Mouse (Mus musculus) erythroid progenitor cell, adult 5-6 weeks (primary cell): ENCODE measurements around the gene Notch4. TPM values are rescaled to one million over a fixed set of nuclear protein-coding genes. Genes with fewer than 3 reads are reported as not detected.

Source experiments
- total RNA-seq, 2 experiments: library from RNA; stranded (forward) in 1 of 2; stranded (reverse) in 1 of 2; fragments of 150-400 nt in 1 of 2; fragments of 186-747, 209-891 nt in 1 of 2; gene quantifications; 2 replicates each; pipeline versions ENCODE4 v1.2.3 to v1.2.4; 2015 to 2017; ENCODE audit warnings: low replicate concordance in 2 of 2

The Notch4 gene
- total RNA-seq, 2 experiments from 2014 or later = not detected

Other genes with a start within 250 kb of the Notch4 start
- gene H2-Eb2, start 238.6 kb upstream of the Notch4 start, total RNA-seq (2015; ENCODE audit: low replicate concordance) = not detected in 2 replicates
- not detected in 2 replicates for gene H2-Eb2, start 238.6 kb upstream of the Notch4 start, total RNA-seq (2017; ENCODE audit: low replicate concordance)
- gene Btnl2, start 209.4 kb upstream of the Notch4 start, total RNA-seq (2015; ENCODE audit: low replicate concordance) = not detected in 2 replicates
- gene Btnl2, start 209.4 kb upstream of the Notch4 start, total RNA-seq (2017; ENCODE audit: low replicate concordance) = not detected in 2 replicates
- gene Btnl1, start 187.1 kb upstream of the Notch4 start, total RNA-seq (2015; ENCODE audit: low replicate concordance) = not detected in 2 replicates
- not detected in 2 replicates for gene Btnl1, start 187.1 kb upstream of the Notch4 start, total RNA-seq (2017; ENCODE audit: low replicate concordance)
- not detected in 2 replicates for gene BC051142, start 165.4 kb upstream of the Notch4 start, total RNA-seq (2015; ENCODE audit: low replicate concordance)
- not detected in 2 replicates for gene BC051142, start 165.4 kb upstream of the Notch4 start, total RNA-seq (2017; ENCODE audit: low replicate concordance)
- gene Btnl4, start 87.0 kb upstream of the Notch4 start, total RNA-seq (2015; ENCODE audit: low replicate concordance) = not detected in 2 replicates
- 0.51 TPM in 1 of 2 replicates, not detected in the other for gene Btnl4, start 87.0 kb upstream of the Notch4 start, total RNA-seq (2017; ENCODE audit: low replicate concordance)
- not detected in 2 replicates for gene Btnl6, start 46.9 kb upstream of the Notch4 start, total RNA-seq (2015; ENCODE audit: low replicate concordance)
- 0.39 and 0.61 TPM in 2 replicates for gene Btnl6, start 46.9 kb upstream of the Notch4 start, total RNA-seq (2017; ENCODE audit: low replicate concordance)
- gene Gpsm3, start 25.5 kb downstream of the Notch4 start, total RNA-seq (2015; ENCODE audit: low replicate concordance) = 21.8 and 24.1 TPM in 2 replicates
- gene Gpsm3, start 25.5 kb downstream of the Notch4 start, total RNA-seq (2017; ENCODE audit: low replicate concordance) = 4.9 and 22.2 TPM in 2 replicates
- gene Pbx2, start 27.0 kb downstream of the Notch4 start, total RNA-seq (2015; ENCODE audit: low replicate concordance) = 8.3 and 9.2 TPM in 2 replicates
- 8.7 and 19.7 TPM in 2 replicates for gene Pbx2, start 27.0 kb downstream of the Notch4 start, total RNA-seq (2017; ENCODE audit: low replicate concordance)
- 0.84 and 1.1 TPM in 2 replicates for gene Ager, start 33.6 kb downstream of the Notch4 start, total RNA-seq (2015; ENCODE audit: low replicate concordance)
- 1.7 TPM in 1 of 2 replicates, not detected in the other for gene Ager, start 33.6 kb downstream of the Notch4 start, total RNA-seq (2017; ENCODE audit: low replicate concordance)
- 39.4 and 63.8 TPM in 2 replicates for gene Rnf5, start 39.4 kb downstream of the Notch4 start, total RNA-seq (2015; ENCODE audit: low replicate concordance)
- gene Rnf5, start 39.4 kb downstream of the Notch4 start, total RNA-seq (2017; ENCODE audit: low replicate concordance) = 16.6 and 24.9 TPM in 2 replicates
- gene Agpat1, start 40.0 kb downstream of the Notch4 start, total RNA-seq (2015; ENCODE audit: low replicate concordance) = 12.6 and 17.3 TPM in 2 replicates
- gene Agpat1, start 40.0 kb downstream of the Notch4 start, total RNA-seq (2017; ENCODE audit: low replicate concordance) = 8.0 and 10.3 TPM in 2 replicates
- gene Egfl8, start 51.7 kb downstream of the Notch4 start, total RNA-seq (2015; ENCODE audit: low replicate concordance) = 3.2 TPM in 1 of 2 replicates, not detected in the other
- not detected in 2 replicates for gene Egfl8, start 51.7 kb downstream of the Notch4 start, total RNA-seq (2017; ENCODE audit: low replicate concordance)
- gene Ppt2, start 64.2 kb downstream of the Notch4 start, total RNA-seq (2015; ENCODE audit: low replicate concordance) = 6.7 and 13.0 TPM in 2 replicates
- 3.2 and 4.0 TPM in 2 replicates for gene Ppt2, start 64.2 kb downstream of the Notch4 start, total RNA-seq (2017; ENCODE audit: low replicate concordance)
- gene Prrt1, start 65.3 kb downstream of the Notch4 start, total RNA-seq (2015; ENCODE audit: low replicate concordance) = not detected in 2 replicates
- gene Prrt1, start 65.3 kb downstream of the Notch4 start, total RNA-seq (2017; ENCODE audit: low replicate concordance) = not detected in 2 replicates
- 2.5 TPM in 1 of 2 replicates, not detected in the other for gene Fkbpl, start 80.5 kb downstream of the Notch4 start, total RNA-seq (2015; ENCODE audit: low replicate concordance)
- 2.6 and 4.9 TPM in 2 replicates for gene Fkbpl, start 80.5 kb downstream of the Notch4 start, total RNA-seq (2017; ENCODE audit: low replicate concordance)
- 5.4 and 8.3 TPM in 2 replicates for gene Atf6b, start 82.9 kb downstream of the Notch4 start, total RNA-seq (2015; ENCODE audit: low replicate concordance)
- 2.6 and 5.0 TPM in 2 replicates for gene Atf6b, start 82.9 kb downstream of the Notch4 start, total RNA-seq (2017; ENCODE audit: low replicate concordance)
- gene Tnxb, start 106.3 kb downstream of the Notch4 start, total RNA-seq (2015; ENCODE audit: low replicate concordance) = not detected in 2 replicates
- not detected in 2 replicates for gene Tnxb, start 106.3 kb downstream of the Notch4 start, total RNA-seq (2017; ENCODE audit: low replicate concordance)
- gene C4b, start 179.6 kb downstream of the Notch4 start, total RNA-seq (2015; ENCODE audit: low replicate concordance) = 0.36 TPM in 1 of 2 replicates, not detected in the other
- gene C4b, start 179.6 kb downstream of the Notch4 start, total RNA-seq (2017; ENCODE audit: low replicate concordance) = under 0.01 and 2.1 TPM in 2 replicates
- not detected in 2 replicates for gene Cyp21a1, start 240.3 kb downstream of the Notch4 start, total RNA-seq (2015; ENCODE audit: low replicate concordance)
- gene Cyp21a1, start 240.3 kb downstream of the Notch4 start, total RNA-seq (2017; ENCODE audit: low replicate concordance) = not detected in 2 replicates